Mouse (Mus musculus) embryonic facial prominence, embryonic 10.5 days (tissue): ENCODE data around the gene Ptk7. TPM values are rescaled to one million over a fixed set of nuclear protein-coding genes. Genes with fewer than 3 reads are reported as not detected.

Experiments used
- DNase-seq: peaks from one replicate; pipeline ENCODE4 v3.0.0-alpha.2; 2017; ENCODE audit warnings: low spot score
- H3K27ac ChIP-seq: fragments of 300-500 bp; sonication (generic); replicated peaks from 2 replicates; pipeline ENCODE4 v1.5.1; 2016; ENCODE audit warnings: mild to moderate bottlenecking
- H3K27me3 ChIP-seq: fragments of 300-500 bp; sonication (generic); replicated peaks from 2 replicates; pipeline ENCODE4 v1.6.1; 2016; ENCODE audit warnings: low read depth, mild to moderate bottlenecking; ENCODE audit not compliant: poor library complexity, severe bottlenecking
- H3K36me3 ChIP-seq: fragments of 300-500 bp; sonication (generic); replicated peaks from 2 replicates; pipeline ENCODE4 v1.6.1; 2016; ENCODE audit warnings: mild to moderate bottlenecking, moderate library complexity
- H3K4me1 ChIP-seq: fragments of 300-500 bp; sonication (generic); 2 replicates; pipeline ENCODE4 v1.6.1; 2016
- H3K4me3 ChIP-seq: fragments of 300-500 bp; sonication (generic); 2 replicates; pipeline ENCODE4 v1.5.1; 2016; ENCODE audit warnings: mild to moderate bottlenecking, moderate library complexity
- H3K9me3 ChIP-seq: fragments of 300-500 bp; sonication (generic); 2 replicates; pipeline ENCODE4 v1.6.1; 2016; ENCODE audit warnings: mild to moderate bottlenecking
- WGBS: fragments of 180-500 bp; shearing (Covaris S2); methylation state at CpG from one replicate; pipeline ENCODE4 v1.1.7; 2016; 5-methylcytosine and 5-hydroxymethylcytosine counted together
- polyA plus RNA-seq: library from polyadenylated mRNA; unstranded; fragments of >200 nt; fragmentation: Nextera tagmentation; extraction: Ambion mirVana; gene quantifications from 2 replicates; pipeline ENCODE4 v1.2.1, GENCODE M21; 2016

Gene Ptk7
- polyA plus RNA-seq = 92.5 and 95.1 TPM in 2 replicates

DNA sequence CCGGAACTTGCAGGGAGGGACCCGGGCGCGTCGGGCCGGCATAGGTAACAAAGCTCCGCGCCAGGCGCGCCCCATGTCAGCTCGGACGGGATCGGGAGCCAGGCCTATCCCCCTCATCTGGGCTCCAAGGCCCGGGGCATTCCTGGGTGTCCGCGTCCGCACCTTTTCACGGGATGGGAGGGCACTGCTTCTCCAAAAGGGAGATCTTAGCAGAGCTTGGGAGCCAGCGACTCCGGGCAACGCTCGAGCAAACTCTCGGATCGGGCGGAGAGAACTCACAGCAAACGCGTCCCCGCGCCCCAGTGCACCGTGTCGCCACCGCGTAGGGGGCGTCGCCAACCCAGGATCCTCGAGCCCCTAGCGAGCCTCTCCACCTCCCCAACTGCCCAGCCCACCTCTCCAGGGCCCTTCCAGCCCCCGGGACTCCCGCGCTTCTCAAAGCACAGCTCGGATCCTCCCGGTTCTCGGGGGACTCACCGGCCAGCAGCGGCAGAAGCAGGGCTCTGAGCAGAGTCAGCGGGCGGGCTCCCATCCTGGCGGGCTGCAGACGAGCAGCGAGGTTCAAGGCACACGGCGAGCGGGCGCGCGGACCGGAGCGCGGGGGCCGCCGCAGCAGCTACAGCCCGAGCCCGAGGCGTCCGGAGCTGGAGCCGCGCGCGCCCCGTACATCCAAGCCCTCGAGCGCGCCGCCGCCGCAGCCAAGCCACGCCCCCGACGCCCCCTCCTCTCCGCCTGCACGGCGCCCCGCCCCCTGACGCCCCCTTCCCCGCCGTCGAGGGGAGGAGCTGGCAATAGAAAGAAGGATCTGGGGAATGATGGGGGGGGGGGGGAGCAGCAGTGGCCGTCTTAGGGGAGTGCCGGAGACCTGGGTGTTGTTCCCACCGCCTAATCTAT lies at the start of gene Ptk7:
TSS of gene Ptk7 (minus strand) at position 714 of the 894 bp plus-strand sequence.
- Histone ChIP-seq H3K4me3 (peak within 1 kb of the TSS; percentile 97), H3K27me3 (no peaks in the 10 kb centered on the region), H3K4me1 (peaks cover 72% of the 10 kb centered on the region), H3K27ac (peak within 1 kb of the TSS; percentile 97), H3K9me3 (no peaks in the 10 kb centered on the region), H3K36me3 (peaks cover 16% of the 10 kb centered on the region)
- peak; percentile 98 for DNase-seq
- WGBS = under 1% methylated on average over 89 of the region's 90 CpGs

DNA sequence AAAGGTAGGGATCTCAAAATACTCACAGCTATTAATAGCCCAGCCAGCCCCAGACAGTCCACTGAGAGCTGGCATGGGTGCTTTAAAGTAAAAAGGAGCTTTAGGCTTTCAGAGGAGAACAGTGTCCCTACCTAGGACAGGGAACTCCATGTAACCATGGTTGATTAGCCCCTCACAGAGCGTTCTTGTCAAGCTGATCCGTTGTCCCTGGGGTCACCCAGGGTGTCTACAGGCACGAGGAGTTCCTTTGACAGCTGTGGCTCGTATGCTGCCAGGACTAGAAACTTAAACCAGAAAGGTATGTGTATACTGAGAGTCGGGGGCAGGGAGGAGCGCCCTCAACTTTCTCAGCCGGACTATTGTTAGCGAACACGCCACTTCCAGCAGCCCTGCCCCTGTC lies 49.6 kb upstream of the Ptk7 start:
- 49% methylated on average over 9 of the region's 9 CpGs for WGBS
- H3K9me3 ChIP-seq = no peaks in the 10 kb centered on the region
- H3K4me1 ChIP-seq = peaks cover 53% of the 10 kb centered on the region
- H3K36me3 ChIP-seq = peaks cover 61% of the 10 kb centered on the region
- peak overlapping the region; percentile 74 for H3K4me3 ChIP-seq
- no peak for DNase-seq
- H3K27ac ChIP-seq = peak overlapping the region; percentile 86
- no peaks in the 10 kb centered on the region for H3K27me3 ChIP-seq

DNA sequence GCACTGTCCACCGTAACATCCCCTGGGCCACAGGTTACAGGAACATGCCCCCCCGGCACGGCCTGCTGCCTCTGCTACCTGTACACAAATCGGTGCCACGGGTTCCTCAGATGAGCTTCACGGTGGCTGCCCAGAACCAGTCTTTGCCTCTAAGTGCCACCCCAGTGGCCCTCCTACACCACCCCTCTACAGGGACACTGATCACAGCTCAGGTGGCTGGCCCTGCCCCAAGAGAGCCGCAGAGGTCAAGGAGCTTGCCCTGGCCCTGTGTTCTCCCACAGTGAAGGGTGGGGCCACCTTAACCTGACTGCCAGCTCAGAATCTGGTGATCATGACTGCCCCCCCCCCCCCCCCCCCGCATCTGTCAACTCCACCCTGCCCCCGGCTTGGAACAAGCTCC lies 49.1 kb upstream of the Ptk7 start, which contains the start of gene Mea1:
TSS of gene Mea1 (plus strand) at position 378 of the 400 bp plus-strand sequence.
- Histone ChIP-seq H3K9me3 (no peaks in the 10 kb centered on the region), H3K36me3 (peaks cover 56% of the 10 kb centered on the region), H3K4me3 (peak within 1 kb of the TSS; percentile 74), H3K4me1 (peaks cover 55% of the 10 kb centered on the region), H3K27ac (peak within 1 kb of the TSS; percentile 86), H3K27me3 (no peaks in the 10 kb centered on the region)
- no peak for DNase-seq
- WGBS = 93% methylated on average over 8 of the region's 9 CpGs

DNA sequence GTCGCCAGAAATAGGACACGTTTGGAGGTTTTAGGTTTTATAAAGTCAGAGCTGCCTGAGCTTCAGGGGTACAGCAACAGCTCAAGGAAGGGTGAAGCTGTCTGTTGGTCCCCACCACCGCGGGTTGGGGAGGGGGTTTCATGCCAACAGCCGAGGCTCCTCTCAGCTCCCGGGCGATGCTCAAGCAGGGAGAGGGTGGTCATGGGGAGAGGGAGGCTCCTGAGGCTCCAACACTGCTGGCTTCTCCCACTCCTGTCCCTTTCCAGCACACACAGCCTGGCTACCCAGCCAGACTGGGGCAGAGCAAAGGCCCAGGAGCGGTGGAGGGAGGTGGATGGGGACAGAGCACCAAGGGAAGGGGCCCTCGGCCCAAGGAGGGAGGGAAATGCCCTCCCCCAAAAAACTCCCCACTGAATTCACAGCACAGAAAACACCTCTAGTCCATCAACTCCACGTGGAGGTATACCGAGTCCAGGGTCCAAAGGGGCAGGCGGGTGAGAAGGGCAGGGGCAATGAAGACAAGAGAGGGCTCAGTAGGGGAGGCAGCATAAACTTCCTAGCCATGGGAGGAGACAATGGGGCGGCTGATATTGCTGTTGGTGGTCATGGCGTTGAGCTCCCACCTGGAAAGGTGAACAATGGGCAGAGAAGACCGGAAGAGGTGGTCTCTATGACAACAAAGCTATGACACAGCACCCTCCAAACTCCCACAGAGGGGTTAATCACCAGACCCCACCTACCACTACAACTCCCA lies 45.4 kb upstream of the Ptk7 start:
- peaks cover 77% of the 10 kb centered on the region for H3K36me3 ChIP-seq
- peaks cover 47% of the 10 kb centered on the region for H3K4me1 ChIP-seq
- H3K27me3 ChIP-seq = no peaks in the 10 kb centered on the region
- H3K9me3 ChIP-seq = peaks cover 1% of the 10 kb centered on the region; the same call in 1 of the 2 replicates
- H3K4me3 ChIP-seq = peak overlapping the region; percentile 91
- 22% methylated on average over 15 of the region's 15 CpGs for WGBS
- peak overlapping the region; percentile 89 for H3K27ac ChIP-seq
- DNase-seq = no peak

DNA sequence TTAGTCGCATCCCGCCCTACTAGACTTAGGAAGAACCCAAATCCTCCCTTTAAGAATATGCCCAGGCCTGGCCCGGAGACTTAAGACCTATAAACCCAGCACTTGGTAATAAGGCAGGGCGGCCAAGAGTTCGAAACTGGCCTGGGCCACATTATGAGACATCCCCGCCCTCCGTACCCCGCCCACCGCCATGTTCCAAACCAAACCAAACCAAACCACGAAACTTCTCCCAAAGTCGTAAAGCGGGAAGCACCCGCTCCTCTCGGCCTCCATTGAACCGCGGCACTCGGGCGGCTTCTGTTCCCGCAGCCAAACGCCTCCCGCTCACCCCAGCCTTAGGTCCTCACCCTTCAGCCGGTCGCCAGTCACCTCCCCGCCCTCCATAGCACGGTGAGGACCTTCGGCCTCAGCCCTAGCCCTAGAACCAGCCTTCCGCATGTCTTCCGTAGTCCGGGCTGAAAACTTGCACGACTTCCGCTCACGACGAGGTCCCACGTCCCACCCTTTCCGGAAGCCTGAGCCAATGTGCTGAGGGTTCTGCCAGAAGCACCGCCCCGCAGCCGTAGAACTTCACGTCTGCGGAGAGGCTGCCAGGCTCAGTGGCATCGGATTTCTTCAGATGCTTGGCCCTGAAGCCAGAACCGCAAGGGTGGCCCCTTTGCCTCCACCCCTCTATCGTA lies 44.7 kb upstream of the Ptk7 start, which contains the start of gene Rrp36:
TSS of gene Rrp36 (minus strand) at position 503 of the 680 bp plus-strand sequence.
- H3K4me1 ChIP-seq = peaks cover 39% of the 10 kb centered on the region
- peak within 1 kb of the TSS; percentile 89 for H3K27ac ChIP-seq
- H3K27me3 ChIP-seq = no peaks in the 10 kb centered on the region
- H3K9me3 ChIP-seq = peaks cover 5% of the 10 kb centered on the region; the same call in 1 of the 2 replicates
- peaks cover 81% of the 10 kb centered on the region for H3K36me3 ChIP-seq
- DNase-seq = peak; percentile 93
- H3K4me3 ChIP-seq = peak within 1 kb of the TSS; percentile 91
- 1% methylated on average over 43 of the region's 43 CpGs for WGBS

DNA sequence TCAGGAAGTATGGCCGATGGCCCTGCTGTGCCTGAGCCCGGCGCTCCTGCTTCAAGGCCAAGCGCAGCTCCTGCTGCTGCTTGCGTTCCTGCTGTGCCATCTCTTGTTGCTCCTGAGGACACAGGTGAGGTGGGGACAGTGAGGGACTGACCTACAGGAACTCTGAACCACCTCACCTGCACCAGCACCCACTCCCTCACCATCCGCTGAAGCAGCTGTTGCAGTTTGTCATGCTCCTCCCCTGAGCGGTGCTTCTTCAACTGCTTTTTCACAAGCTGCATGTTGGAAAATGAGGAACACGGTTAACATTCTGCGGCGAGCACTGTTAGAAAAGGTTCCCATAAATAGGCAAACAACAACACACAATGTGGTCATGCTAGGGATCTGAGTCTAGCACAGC lies 40.6 kb upstream of the Ptk7 start:
- 93% methylated on average over 10 of the region's 10 CpGs for WGBS
- Histone ChIP-seq H3K9me3 (peaks cover 5% of the 10 kb centered on the region; the same call in 1 of the 2 replicates), H3K4me3 (no peak overlapping the region), H3K27ac (no peak overlapping the region), H3K27me3 (no peaks in the 10 kb centered on the region), H3K36me3 (peaks cover 79% of the 10 kb centered on the region), H3K4me1 (peaks cover 19% of the 10 kb centered on the region)
- no peak for DNase-seq

DNA sequence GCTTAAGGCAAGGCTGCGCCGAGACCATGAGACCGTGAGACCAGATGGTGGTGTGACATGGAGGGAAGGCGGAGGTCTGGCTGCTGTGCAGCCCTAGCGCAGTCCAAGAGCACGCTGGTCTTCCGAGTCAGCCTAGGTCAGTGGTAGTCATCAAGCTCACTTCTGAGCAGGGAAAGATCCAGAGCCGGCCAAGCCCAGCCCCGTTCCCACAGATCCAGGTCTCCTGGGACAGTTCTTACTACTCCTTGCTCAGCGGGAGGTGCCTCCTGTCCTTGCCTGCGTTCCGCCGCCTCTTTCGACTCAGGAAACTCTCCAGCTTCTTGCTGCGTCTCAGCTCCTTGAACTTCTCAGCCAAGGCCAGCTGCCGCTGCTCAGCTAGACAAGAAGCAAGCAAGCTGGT lies 38.4 kb upstream of the Ptk7 start:
- no peaks in the 10 kb centered on the region for H3K27me3 ChIP-seq
- H3K9me3 ChIP-seq = peaks cover 5% of the 10 kb centered on the region; the same call in 1 of the 2 replicates
- H3K4me3 ChIP-seq = no peak overlapping the region
- H3K27ac ChIP-seq = no peak overlapping the region
- peaks cover 2% of the 10 kb centered on the region; the same call in 1 of the 2 replicates for H3K4me1 ChIP-seq
- WGBS = 93% methylated on average over 16 of the region's 16 CpGs
- H3K36me3 ChIP-seq = peaks cover 92% of the 10 kb centered on the region
- no peak for DNase-seq

DNA sequence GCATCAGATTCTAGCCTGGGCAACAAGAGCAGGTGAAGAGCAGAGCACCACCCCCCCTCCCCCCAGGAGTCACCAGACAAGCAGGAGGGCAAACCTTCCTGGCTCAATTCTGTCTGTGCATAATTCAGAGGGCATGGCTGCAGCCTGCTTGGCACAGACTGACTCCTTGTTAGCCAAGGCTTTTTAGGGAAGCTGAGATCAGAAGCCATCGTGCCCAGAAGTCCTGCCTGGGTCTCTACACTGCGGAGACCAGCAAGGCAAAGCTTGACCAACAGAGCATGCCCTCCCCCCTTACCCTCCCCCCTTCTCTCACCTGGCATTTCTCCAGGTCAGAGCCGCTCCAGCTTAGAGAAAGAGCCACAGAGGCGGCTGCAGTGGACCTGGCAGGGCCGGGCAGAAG lies 33.4 kb upstream of the Ptk7 start:
- H3K9me3 ChIP-seq = no peaks in the 10 kb centered on the region
- no peaks in the 10 kb centered on the region for H3K4me1 ChIP-seq
- H3K27me3 ChIP-seq = no peaks in the 10 kb centered on the region
- no peak for DNase-seq
- no peak overlapping the region for H3K4me3 ChIP-seq
- WGBS = 94% methylated on average over 5 of the region's 5 CpGs
- no peak overlapping the region for H3K27ac ChIP-seq
- peaks cover 98% of the 10 kb centered on the region for H3K36me3 ChIP-seq

DNA sequence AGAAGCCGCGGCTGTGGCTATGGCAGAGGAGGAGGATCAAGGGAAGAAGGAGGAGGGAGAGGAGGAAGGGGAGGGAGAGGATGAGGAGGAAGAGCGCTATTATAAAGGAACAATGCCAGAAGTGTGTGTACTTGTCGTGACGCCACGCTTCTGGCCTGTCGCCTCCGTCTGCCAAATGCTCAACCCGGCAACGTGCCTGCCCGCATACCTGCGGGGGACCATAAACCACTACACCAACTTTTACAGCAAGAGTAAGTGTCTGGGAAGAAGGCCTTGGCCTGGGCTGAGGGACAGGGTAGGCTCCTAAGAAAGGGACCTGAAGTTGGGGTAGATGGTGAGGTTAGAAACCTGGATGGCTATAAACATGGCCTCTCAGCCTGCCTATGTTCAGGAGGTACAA lies 32.7 kb upstream of the Ptk7 start:
- DNase-seq = no peak

DNA sequence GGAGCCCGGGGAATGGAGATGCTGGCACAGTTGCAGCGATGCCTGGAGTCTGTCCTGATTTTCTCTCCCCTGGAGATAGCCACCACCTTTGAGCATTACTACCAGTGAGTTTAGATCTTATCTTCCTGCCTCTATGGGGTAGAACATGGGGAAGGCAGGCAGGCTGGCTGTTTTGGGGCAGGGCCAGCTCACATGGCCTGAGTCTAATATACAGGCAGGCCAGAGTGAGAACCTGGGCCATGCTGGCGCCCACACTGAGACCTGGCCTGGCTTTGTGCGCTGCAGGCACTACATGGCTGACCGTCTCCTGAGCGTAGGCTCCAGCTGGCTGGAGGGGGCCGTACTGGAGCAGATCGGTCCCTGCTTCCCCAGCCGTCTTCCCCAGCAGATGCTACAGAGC lies 32.0 kb upstream of the Ptk7 start:
- no peak overlapping the region for H3K4me3 ChIP-seq
- no peaks in the 10 kb centered on the region for H3K4me1 ChIP-seq
- H3K27ac ChIP-seq = no peak overlapping the region
- H3K9me3 ChIP-seq = no peaks in the 10 kb centered on the region
- no peaks in the 10 kb centered on the region for H3K27me3 ChIP-seq
- no peak for DNase-seq
- peaks cover 100% of the 10 kb centered on the region for H3K36me3 ChIP-seq
- WGBS = 92% methylated on average over 9 of the region's 9 CpGs

More for the DNA sequence above, 32.7 kb upstream of the Ptk7 start:
- 93% methylated on average over 12 of the region's 12 CpGs for WGBS
- H3K9me3 ChIP-seq = no peaks in the 10 kb centered on the region
- peaks cover 100% of the 10 kb centered on the region for H3K36me3 ChIP-seq
- H3K4me1 ChIP-seq = no peaks in the 10 kb centered on the region
- H3K27ac ChIP-seq = no peak overlapping the region
- H3K4me3 ChIP-seq = no peak overlapping the region
- no peaks in the 10 kb centered on the region for H3K27me3 ChIP-seq

DNA sequence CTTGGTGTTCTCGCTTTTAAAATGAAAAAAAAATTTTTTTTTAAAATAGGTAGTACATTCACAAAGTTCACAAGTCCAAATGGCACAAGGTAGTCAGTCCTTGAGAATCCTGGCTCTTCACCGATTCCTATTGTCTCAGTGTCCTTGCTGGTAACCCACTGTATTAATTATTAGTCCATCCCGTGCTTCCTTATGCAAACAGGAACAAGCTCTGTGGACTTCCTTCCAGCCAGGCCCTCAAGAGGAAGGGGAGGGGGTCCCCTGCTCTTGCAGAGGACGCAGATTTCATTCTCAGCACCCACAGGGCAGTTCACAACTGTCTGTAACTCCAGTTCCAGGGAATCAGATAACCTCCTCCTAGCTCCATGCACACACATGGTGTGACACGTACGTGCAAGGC lies 26.8 kb upstream of the Ptk7 start:
- 91% methylated on average over 6 of the region's 6 CpGs for WGBS
- Histone ChIP-seq H3K4me3 (no peak overlapping the region), H3K27ac (no peak overlapping the region), H3K9me3 (0 out of 2 replicates have a peak, but pooled peaks cover 3% of the 10 kb centered on the region), H3K27me3 (no peaks in the 10 kb centered on the region), H3K4me1 (peaks cover 32% of the 10 kb centered on the region), H3K36me3 (peaks cover 98% of the 10 kb centered on the region)
- DNase-seq = no peak
